Mouse (Mus musculus) midbrain, embryonic 16.5 days (tissue): ENCODE data around the gene Cby1. TPM values are rescaled to one million over a fixed set of nuclear protein-coding genes. Genes with fewer than 3 reads are reported as not detected.

Experiments used
- ATAC-seq: fragments of 200-750 bp; cut with Nextera tagmentation; 2 replicates; pipeline ENCODE4 v1.8.0; 2017; ENCODE audit warnings: moderate TSS enrichment
- H3K27ac ChIP-seq: fragments of 300-500 bp; sonication (generic); 2 replicates; pipeline ENCODE4 v1.5.1; 2014; ENCODE audit warnings: mild to moderate bottlenecking, low read length, mixed read lengths
- H3K27me3 ChIP-seq: fragments of 300-500 bp; sonication (generic); 2 replicates; pipeline ENCODE4 v1.6.1; 2014; ENCODE audit warnings: low read depth, low read length, mixed read lengths; ENCODE audit not compliant: control insufficient read depth, insufficient read depth
- H3K36me3 ChIP-seq: fragments of 300-500 bp; sonication (generic); 2 replicates; pipeline ENCODE4 v1.6.1; 2014; ENCODE audit warnings: mild to moderate bottlenecking, low read length, moderate library complexity, mixed read lengths; ENCODE audit not compliant: control insufficient read depth, insufficient read depth
- H3K4me1 ChIP-seq: fragments of 300-500 bp; sonication (generic); 2 replicates; pipeline ENCODE4 v1.6.1; 2014; ENCODE audit warnings: mild to moderate bottlenecking, low read length, mixed read lengths; ENCODE audit not compliant: control insufficient read depth, insufficient read depth
- H3K4me2 ChIP-seq: fragments of 300-500 bp; sonication (generic); 2 replicates; pipeline ENCODE4 v1.6.1; 2014; ENCODE audit warnings: mild to moderate bottlenecking, low read length, mixed read lengths
- H3K4me3 ChIP-seq: fragments of 300-500 bp; sonication (generic); 2 replicates; pipeline ENCODE4 v1.5.1; 2014; ENCODE audit warnings: low read depth, mild to moderate bottlenecking, low read length, moderate library complexity, mixed read lengths
- H3K9ac ChIP-seq: fragments of 300-500 bp; sonication (generic); 2 replicates; pipeline ENCODE4 v1.6.1; 2014; ENCODE audit warnings: low read depth, low read length, mixed read lengths
- H3K9me3 ChIP-seq: fragments of 300-500 bp; sonication (generic); replicated peaks from 2 replicates; pipeline ENCODE4 v1.6.1; 2014; ENCODE audit warnings: mild to moderate bottlenecking, low read length, mixed read lengths; ENCODE audit not compliant: control insufficient read depth, poor library complexity, severe bottlenecking
- WGBS: fragments of 180-500 bp; shearing (Covaris S2); extraction: QIAGEN DNeasy Blood & Tissue Kit; methylation state at CpG from one replicate; pipeline ENCODE4 v1.1.7; 2014; 5-methylcytosine and 5-hydroxymethylcytosine counted together
- polyA plus RNA-seq: library from polyadenylated mRNA; unstranded; fragments of >200 nt; fragmentation: Nextera tagmentation; extraction: Ambion mirVana; gene quantifications from 2 replicates; pipeline ENCODE4 v1.2.1, GENCODE M21; 2015

Gene Cby1
- polyA plus RNA-seq: 101 and 105 TPM in 2 replicates

DNA sequence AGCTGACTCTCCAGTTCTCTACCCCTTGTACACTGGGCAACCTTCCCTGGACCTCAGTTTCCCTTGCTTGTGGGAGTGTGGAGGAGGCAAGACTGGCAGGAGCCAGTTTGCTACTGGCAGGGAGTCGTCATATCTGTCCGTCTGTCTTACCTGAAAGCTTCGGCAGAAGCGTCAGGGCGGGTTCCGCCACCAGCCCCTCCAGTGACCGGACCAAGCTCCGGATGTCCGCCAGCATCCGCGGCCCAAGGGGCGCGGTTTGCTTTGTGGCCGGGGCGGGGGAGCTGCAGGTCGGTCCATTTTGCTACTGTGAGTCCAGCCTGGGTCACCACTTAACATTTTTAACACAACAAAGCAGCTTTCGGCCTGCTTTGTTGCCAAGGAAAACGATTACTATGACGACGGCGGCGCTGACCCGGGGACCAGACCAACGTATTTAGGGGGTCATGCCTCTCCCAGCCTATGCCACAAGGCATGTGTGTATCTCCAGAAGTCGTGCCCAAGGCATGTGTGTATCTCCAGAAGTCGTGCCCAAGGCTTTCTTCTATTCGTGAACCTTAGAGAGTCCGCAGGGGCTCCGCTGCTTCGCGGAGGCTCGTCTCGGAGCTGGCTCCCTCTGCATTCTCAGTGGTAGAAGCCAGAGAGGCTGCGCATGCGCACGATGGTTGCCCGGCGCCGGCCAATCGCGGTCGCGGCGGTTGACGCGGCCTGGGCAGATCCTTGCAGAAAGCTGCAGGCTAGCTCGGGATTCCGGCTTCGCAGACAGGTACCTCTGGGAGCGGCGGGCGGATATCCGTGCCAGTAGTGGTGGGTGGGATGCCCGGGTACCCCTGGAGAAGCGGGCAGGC is at the start of gene Cby1, which contains the start of gene Fam227a:
Gene Cby1 (plus strand): TSS at position 669 of the 845 bp plus-strand sequence.
Gene Fam227a (minus strand): TSS at position 426 of the 845 bp plus-strand sequence.
- Histone ChIP-seq H3K36me3 (0 out of 2 replicates have a peak, but pooled peaks cover 2% of the 10 kb centered on the region), H3K4me2 (peak within 1 kb of the TSS; percentile 87), H3K9me3 (no peaks in the 10 kb centered on the region), H3K9ac (peak within 1 kb of the TSS; percentile 92), H3K27me3 (no peaks in the 10 kb centered on the region), H3K27ac (peak within 1 kb of the TSS; percentile 99), H3K4me1 (peaks cover 10% of the 10 kb centered on the region), H3K4me3 (peak within 1 kb of the TSS; percentile 88)
- peak; percentile 89 for ATAC-seq
- WGBS: under 1% methylated on average over 55 of the region's 55 CpGs

DNA sequence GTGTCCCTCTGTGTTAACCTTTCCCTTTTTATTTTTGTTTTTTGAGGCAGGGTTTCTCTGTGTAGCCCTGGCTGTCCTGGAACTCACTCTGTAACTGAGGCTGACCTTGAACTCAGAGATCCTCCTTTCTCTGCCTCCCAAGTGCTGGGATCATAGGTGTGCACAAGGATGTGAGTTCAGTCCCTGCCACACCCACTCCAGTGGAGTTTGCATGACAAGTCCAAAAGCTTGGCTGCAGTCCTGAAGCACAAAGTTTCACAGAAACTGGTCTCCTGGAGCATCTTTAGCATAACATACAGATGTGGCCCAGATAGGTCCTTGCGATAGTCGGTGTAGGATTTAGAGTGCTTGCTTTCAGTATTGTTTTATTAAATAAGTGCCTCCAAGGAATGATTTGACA is 49.8 kb upstream of the Cby1 start:
- Histone ChIP-seq H3K4me1 (0 out of 2 replicates have a peak, but pooled peaks cover 3% of the 10 kb centered on the region), H3K4me2 (no peak overlapping the region), H3K4me3 (no peak overlapping the region), H3K9me3 (no peaks in the 10 kb centered on the region), H3K27ac (no peak overlapping the region), H3K36me3 (peaks cover 18% of the 10 kb centered on the region), H3K27me3 (peaks cover 3% of the 10 kb centered on the region), H3K9ac (no peak overlapping the region)
- 100% methylated on average over 2 of the region's 2 CpGs for WGBS
- ATAC-seq: no peak

DNA sequence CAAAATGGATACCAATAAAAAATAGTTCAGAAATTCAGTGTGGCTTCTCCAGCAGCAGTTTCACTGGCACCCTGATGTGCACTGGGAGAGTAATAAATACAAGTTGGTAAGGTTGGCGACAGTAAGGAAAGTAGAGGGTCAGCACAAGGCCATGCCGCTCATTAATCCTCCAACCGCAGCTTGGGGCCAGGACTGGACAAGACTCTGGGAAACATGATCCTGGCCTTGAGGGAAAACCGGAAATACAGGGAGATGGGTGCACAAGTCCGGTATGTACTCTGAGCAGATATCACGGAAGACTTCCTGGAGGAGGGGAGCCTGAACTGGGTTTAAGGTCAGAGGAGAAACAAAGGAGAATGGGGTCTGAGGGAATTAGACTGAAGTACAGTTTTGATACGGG is 43.5 kb upstream of the Cby1 start:
- no peak overlapping the region for H3K4me2 ChIP-seq
- no peaks in the 10 kb centered on the region for H3K4me1 ChIP-seq
- no peak overlapping the region for H3K4me3 ChIP-seq
- H3K9ac ChIP-seq: no peak overlapping the region
- no peaks in the 10 kb centered on the region for H3K27me3 ChIP-seq
- no peaks in the 10 kb centered on the region for H3K9me3 ChIP-seq
- ATAC-seq: no peak
- WGBS: 91% methylated on average over 7 of the region's 7 CpGs
- no peak overlapping the region for H3K27ac ChIP-seq
- H3K36me3 ChIP-seq: peaks cover 40% of the 10 kb centered on the region

DNA sequence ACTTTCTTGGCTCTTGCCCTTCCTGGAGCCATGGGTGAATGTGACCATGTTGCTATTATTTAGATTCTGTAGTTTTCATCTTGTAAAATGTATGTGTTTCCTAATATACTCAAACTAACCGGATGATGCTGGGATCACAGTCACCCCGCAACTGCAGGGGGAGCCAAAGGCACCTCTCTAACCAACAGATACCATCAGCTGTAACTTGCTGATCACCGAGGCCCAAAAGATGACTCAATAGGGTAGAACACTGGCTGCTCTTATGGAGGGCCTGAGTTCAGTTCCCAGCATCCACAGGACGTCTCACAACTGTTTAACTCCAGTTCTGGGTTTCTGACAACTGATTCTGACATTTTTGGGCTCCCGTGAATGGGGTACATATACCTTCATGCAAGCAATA is 42.3 kb upstream of the Cby1 start:
- no peak overlapping the region for H3K4me3 ChIP-seq
- peaks cover 48% of the 10 kb centered on the region for H3K36me3 ChIP-seq
- no peaks in the 10 kb centered on the region for H3K9me3 ChIP-seq
- H3K9ac ChIP-seq: no peak overlapping the region
- H3K4me1 ChIP-seq: no peaks in the 10 kb centered on the region
- 84% methylated on average over 5 of the region's 5 CpGs for WGBS
- H3K4me2 ChIP-seq: no peak overlapping the region
- no peaks in the 10 kb centered on the region for H3K27me3 ChIP-seq
- ATAC-seq: no peak
- no peak overlapping the region for H3K27ac ChIP-seq

DNA sequence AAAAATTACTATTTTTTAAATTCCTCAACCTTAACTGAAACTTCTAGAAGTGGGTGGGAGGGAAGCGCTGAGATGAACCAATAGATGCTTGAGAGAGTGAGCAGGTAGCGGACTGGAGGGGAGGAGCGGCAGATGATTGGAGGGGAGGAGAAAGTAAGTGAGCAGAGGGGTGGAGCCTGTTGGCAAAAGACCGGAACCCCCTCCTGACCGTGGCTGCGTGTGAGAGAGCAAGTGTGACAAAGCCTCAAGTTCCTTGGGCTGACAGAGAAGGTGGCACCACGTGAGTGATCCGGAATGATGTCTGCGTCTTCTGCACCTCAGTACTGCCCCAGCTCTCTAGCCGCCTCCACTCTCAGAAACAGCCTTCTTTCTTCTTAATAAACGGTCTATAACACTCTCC is 41.9 kb upstream of the Cby1 start:
- Histone ChIP-seq H3K4me3 (no peak overlapping the region), H3K36me3 (peaks cover 48% of the 10 kb centered on the region), H3K4me2 (no peak overlapping the region), H3K27ac (no peak overlapping the region), H3K9me3 (no peaks in the 10 kb centered on the region), H3K9ac (no peak overlapping the region), H3K4me1 (no peaks in the 10 kb centered on the region), H3K27me3 (no peaks in the 10 kb centered on the region)
- 82% methylated on average over 11 of the region's 11 CpGs for WGBS
- ATAC-seq: no peak

DNA sequence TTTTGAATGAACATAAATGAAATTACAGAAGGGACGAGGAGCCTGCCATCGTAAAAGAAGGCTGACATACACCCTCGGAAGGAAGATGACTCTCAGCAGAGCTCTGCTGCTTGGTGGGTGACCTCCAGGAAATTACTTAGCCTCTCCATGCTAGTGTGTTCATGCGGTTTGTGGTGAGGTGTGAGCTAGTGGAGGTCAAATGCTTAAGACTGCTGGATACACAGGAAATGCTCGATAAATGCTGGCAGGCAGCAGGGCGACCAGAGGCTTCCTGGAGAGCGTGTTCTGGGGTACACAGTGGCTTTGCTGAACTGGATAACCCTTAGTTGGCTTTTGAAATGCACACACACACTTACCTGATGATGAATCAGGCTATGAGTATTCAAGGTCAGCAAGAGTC is 40.5 kb upstream of the Cby1 start:
- Histone ChIP-seq H3K9ac (no peak overlapping the region), H3K4me3 (no peak overlapping the region), H3K9me3 (no peaks in the 10 kb centered on the region), H3K4me2 (no peak overlapping the region), H3K4me1 (no peaks in the 10 kb centered on the region), H3K36me3 (peaks cover 38% of the 10 kb centered on the region), H3K27ac (no peak overlapping the region), H3K27me3 (no peaks in the 10 kb centered on the region)
- ATAC-seq: no peak
- WGBS: 92% methylated on average over 7 of the region's 7 CpGs

DNA sequence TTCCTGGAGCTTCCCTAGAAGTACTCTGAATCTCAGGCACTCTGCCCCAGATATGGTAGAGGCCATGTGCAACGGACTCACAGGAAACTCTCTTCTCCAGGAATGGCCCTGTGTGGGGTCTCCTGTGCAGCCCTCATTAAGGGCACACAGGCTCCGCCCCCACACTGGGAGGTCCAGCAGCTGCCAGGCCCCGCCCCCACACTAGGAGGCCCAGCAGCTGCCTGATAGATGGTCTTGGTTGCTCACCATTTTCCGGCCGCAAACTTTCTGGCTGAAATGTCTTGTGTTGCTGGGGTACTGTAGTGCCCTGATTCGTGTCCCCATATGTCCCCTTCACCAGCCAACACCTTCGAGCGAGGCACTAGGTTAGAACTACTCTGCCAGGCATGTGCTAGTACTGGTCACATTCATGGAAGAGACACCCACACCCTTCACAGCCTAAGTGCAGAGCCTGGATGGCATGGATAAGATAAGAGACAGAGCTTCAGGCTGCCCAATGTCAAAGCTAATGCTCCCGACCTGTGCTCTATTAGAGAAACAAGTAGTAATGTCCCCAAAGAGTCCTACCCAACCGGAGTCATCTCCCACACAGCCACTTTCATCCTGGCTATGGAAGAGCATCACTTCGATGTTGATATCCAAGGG is 39.1 kb upstream of the Cby1 start:
- peaks cover 40% of the 10 kb centered on the region for H3K36me3 ChIP-seq
- H3K4me2 ChIP-seq: no peak overlapping the region
- 90% methylated on average over 11 of the region's 11 CpGs for WGBS
- H3K9ac ChIP-seq: no peak overlapping the region
- H3K4me3 ChIP-seq: no peak overlapping the region
- H3K9me3 ChIP-seq: no peaks in the 10 kb centered on the region
- no peaks in the 10 kb centered on the region for H3K27me3 ChIP-seq
- H3K4me1 ChIP-seq: no peaks in the 10 kb centered on the region
- H3K27ac ChIP-seq: no peak overlapping the region
- no peak for ATAC-seq

DNA sequence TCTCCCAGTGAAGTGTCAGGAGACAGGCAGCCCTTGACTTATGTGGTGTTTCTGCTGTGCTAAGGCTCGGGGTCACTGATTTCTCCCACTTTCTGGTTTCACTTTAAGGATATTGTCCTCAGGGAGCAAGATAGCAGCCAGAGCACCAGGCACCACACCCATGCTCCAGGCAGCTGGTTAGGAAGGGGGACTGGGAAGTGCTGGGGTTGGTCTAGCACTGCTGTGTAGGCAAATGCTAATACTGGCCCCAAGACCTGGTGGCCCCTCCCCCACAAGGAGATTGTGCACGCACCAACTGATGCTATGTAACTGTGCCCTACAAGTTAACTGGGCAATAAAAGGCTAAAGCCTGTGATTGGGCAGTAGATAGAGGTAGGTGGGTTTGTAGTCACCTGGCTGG is 28.5 kb upstream of the Cby1 start:
- Histone ChIP-seq H3K9ac (no peak overlapping the region), H3K9me3 (no peaks in the 10 kb centered on the region), H3K4me2 (no peak overlapping the region), H3K27ac (no peak overlapping the region), H3K27me3 (no peaks in the 10 kb centered on the region), H3K4me3 (no peak overlapping the region), H3K36me3 (peaks cover 54% of the 10 kb centered on the region), H3K4me1 (no peaks in the 10 kb centered on the region)
- ATAC-seq: no peak
- WGBS: 84% methylated on average over 2 of the region's 2 CpGs
